ENCODE assay signal across 12 mouse cellular contexts in the genomic region with DNA sequence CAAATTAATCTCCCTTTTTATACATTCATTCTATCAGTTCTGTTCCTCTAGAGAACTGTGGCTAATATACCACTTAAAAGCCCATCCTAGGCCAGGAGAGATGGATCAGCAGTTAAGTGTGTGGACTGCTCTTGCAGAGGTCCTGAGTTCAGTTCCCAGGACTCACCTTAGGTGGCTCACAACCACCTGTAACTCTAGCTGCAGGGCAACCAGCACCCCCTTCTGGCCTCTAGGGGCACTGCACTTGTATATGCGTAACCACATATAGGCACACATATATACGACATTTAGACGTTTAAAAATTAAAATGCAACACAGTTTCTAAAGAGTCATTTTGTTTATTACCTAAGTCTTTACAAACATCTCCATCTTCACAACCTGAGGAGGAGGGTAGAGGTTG.
DNase-seq lines count a peak whose midpoint lies in the region; ATAC-seq and TF ChIP-seq lines count a peak whose summit lies in the region.
"Had no signal": no experiment of that assay in that cellular context is flagged by ENCODE, and none has a peak within 500 bp of the region (broad histone marks: within the 10 kb centered on the region; RNA-seq: fewer than 3 reads in every experiment).

No protein-coding gene starts in this region.

- H3K27ac ChIP-seq in intestine, postnatal 0 days (ENCODE audit: low read depth, low read length), result no peak overlapping the region
- no peak overlapping the region for H3K27ac ChIP-seq in intestine, embryonic 15.5 days
- no peak overlapping the region for H3K27ac ChIP-seq in testis, adult 2 months (ENCODE audit: control insufficient read depth, insufficient read depth, low read depth, low read length)
- H3K27ac ChIP-seq in bone marrow macrophage, adult 2 months (ENCODE audit: insufficient read depth, low read depth, low read length), result no peak overlapping the region
- no peak overlapping the region for H3K27ac ChIP-seq in stomach, postnatal 0 days (replicated peaks)
- no peak overlapping the region for H3K27ac ChIP-seq in kidney, embryonic 15.5 days
- H3K27ac ChIP-seq: embryonic facial prominence, embryonic 15.5 days; limb, embryonic 13.5 days had no signal

- H3K36me3 ChIP-seq in intestine, postnatal 0 days (ENCODE audit: control insufficient read depth, insufficient read depth), result no peaks in the 10 kb centered on the region
- no peaks in the 10 kb centered on the region for H3K36me3 ChIP-seq in intestine, embryonic 15.5 days
- H3K36me3 ChIP-seq in testis, adult 2 months (ENCODE audit: control insufficient read depth, insufficient read depth, low read length), result no peaks in the 10 kb centered on the region
- H3K36me3 ChIP-seq in stomach, postnatal 0 days (ENCODE audit: control insufficient read depth, insufficient read depth, low read length), result no peaks in the 10 kb centered on the region
- no peaks in the 10 kb centered on the region for H3K36me3 ChIP-seq in kidney, embryonic 15.5 days
- H3K36me3 ChIP-seq: embryonic facial prominence, embryonic 15.5 days; limb, embryonic 13.5 days had no signal

- H3K27me3 ChIP-seq in intestine, postnatal 0 days (replicated peaks; ENCODE audit: control insufficient read depth, insufficient read depth, low read length), result no peaks in the 10 kb centered on the region
- no peaks in the 10 kb centered on the region for H3K27me3 ChIP-seq in intestine, embryonic 15.5 days (replicated peaks)
- H3K27me3 ChIP-seq in testis, adult 2 months (ENCODE audit: control insufficient read depth, insufficient read depth, low read length), result no peaks in the 10 kb centered on the region
- H3K27me3 ChIP-seq in stomach, postnatal 0 days (ENCODE audit: control insufficient read depth, insufficient read depth, low read length), result no peaks in the 10 kb centered on the region
- H3K27me3 ChIP-seq in kidney, embryonic 15.5 days, result no peaks in the 10 kb centered on the region
- H3K27me3 ChIP-seq: embryonic facial prominence, embryonic 15.5 days; limb, embryonic 13.5 days had no signal

- H3K9me3 ChIP-seq in intestine, postnatal 0 days (ENCODE audit: control insufficient read depth), result no peaks in the 10 kb centered on the region
- H3K9me3 ChIP-seq in intestine, embryonic 15.5 days, result no peaks in the 10 kb centered on the region
- H3K9me3 ChIP-seq in stomach, postnatal 0 days (ENCODE audit: control insufficient read depth, low read length), result no peaks in the 10 kb centered on the region
- H3K9me3 ChIP-seq in kidney, embryonic 15.5 days (replicated peaks), result no peaks in the 10 kb centered on the region
- H3K9me3 ChIP-seq: embryonic facial prominence, embryonic 15.5 days; limb, embryonic 13.5 days had no signal

- no peak for TF ChIP-seq EP300 in stomach, postnatal 0 days (optimal IDR thresholded peaks at IDR 0.05)

- WGBS in intestine, postnatal 0 days, result 86% methylated on average over 3 of the region's 3 CpGs
- 92% methylated on average over 3 of the region's 3 CpGs for WGBS in intestine, embryonic 15.5 days
- WGBS in stomach, postnatal 0 days, result 92% methylated on average over 3 of the region's 3 CpGs
- 91% methylated on average over 3 of the region's 3 CpGs for WGBS in kidney, embryonic 15.5 days

- TF ChIP-seq POLR2A in testis, adult 2 months (IDR thresholded peaks at IDR 0.05; ENCODE audit: control insufficient read depth, low read depth, low read length), result no peak
- TF ChIP-seq POLR2A in bone marrow macrophage, adult 2 months (IDR thresholded peaks at IDR 0.05; ENCODE audit: borderline replicate concordance, low read depth, low read length), result no peak

- H3K4me3 ChIP-seq in intestine, postnatal 0 days (ENCODE audit: low read depth, low read length), result no peak overlapping the region
- no peak overlapping the region for H3K4me3 ChIP-seq in intestine, embryonic 15.5 days (replicated peaks)
- H3K4me3 ChIP-seq in testis, adult 2 months (ENCODE audit: control insufficient read depth, low read depth, low read length), result no peak overlapping the region
- H3K4me3 ChIP-seq in bone marrow macrophage, adult 2 months (ENCODE audit: insufficient read depth, low read length), result no peak overlapping the region
- H3K4me3 ChIP-seq in stomach, postnatal 0 days (ENCODE audit: low read depth, low read length), result no peak overlapping the region
- H3K4me3 ChIP-seq in kidney, embryonic 15.5 days (replicated peaks), result no peak overlapping the region
- H3K4me3 ChIP-seq: embryonic facial prominence, embryonic 15.5 days; limb, embryonic 13.5 days had no signal

- H3K4me1 ChIP-seq in intestine, postnatal 0 days (replicated peaks; ENCODE audit: control insufficient read depth, insufficient read depth, low read length), result no peaks in the 10 kb centered on the region
- no peaks in the 10 kb centered on the region for H3K4me1 ChIP-seq in intestine, embryonic 15.5 days (replicated peaks)
- peaks cover 7% of the 10 kb centered on the region for H3K4me1 ChIP-seq in testis, adult 2 months (ENCODE audit: control insufficient read depth, insufficient read depth, low read length)
- no peaks in the 10 kb centered on the region for H3K4me1 ChIP-seq in bone marrow macrophage, adult 2 months (ENCODE audit: control insufficient read depth, insufficient read depth, low read length)
- H3K4me1 ChIP-seq in stomach, postnatal 0 days (replicated peaks; ENCODE audit: control insufficient read depth, insufficient read depth), result no peaks in the 10 kb centered on the region
- H3K4me1 ChIP-seq in kidney, embryonic 15.5 days, result 0 out of 2 replicates have a peak, but pooled peaks cover 4% of the 10 kb centered on the region
- H3K4me1 ChIP-seq: embryonic facial prominence, embryonic 15.5 days had no signal

- no peak for ATAC-seq in intestine, postnatal 0 days
- ATAC-seq in intestine, embryonic 15.5 days, result no peak
- ATAC-seq in stomach, postnatal 0 days (ENCODE audit: low FRiP score, low TSS enrichment), result no peak
- ATAC-seq in kidney, embryonic 15.5 days (replicated peaks; ENCODE audit: low FRiP score), result no peak
- ATAC-seq: CD4-positive, CD25-positive, alpha-beta regulatory T cell, adult 4 months had no signal

- no peak for DNase-seq in testis, postnatal 14 days (ENCODE audit: low spot score)
- no peak for DNase-seq in stomach, postnatal 0 days (ENCODE audit: low spot score)
- no peak for DNase-seq in right cerebral cortex, postnatal 10 days (ENCODE audit: low spot score in 2 of 2)
- DNase-seq: spleen, adult 18-20 months had no signal

- peak; percentile 40 for TF ChIP-seq CTCF in intestine, postnatal 0 days (IDR thresholded peaks at IDR 0.05; ENCODE audit: low read depth)
- peak; percentile 70; the same call in 1 of the 2 replicates for TF ChIP-seq CTCF in testis, adult 2 months (IDR thresholded peaks at IDR 0.05; ENCODE audit: control insufficient read depth, insufficient read depth, insufficient replicate concordance, low read depth, low read length)
- 0 out of 2 replicates have a peak, but pooled peaks have one; percentile 16 for TF ChIP-seq CTCF in bone marrow macrophage, adult 2 months (IDR thresholded peaks at IDR 0.05; ENCODE audit: low read depth, low read length)
- TF ChIP-seq CTCF in stomach, postnatal 0 days (IDR thresholded peaks at IDR 0.05; ENCODE audit: low read depth), result peak; percentile 50

- H3K4me2 ChIP-seq in intestine, postnatal 0 days (replicated peaks; ENCODE audit: low read depth), result no peak overlapping the region
- H3K4me2 ChIP-seq in intestine, embryonic 15.5 days (replicated peaks), result no peak overlapping the region
- no peak overlapping the region for H3K4me2 ChIP-seq in stomach, postnatal 0 days (replicated peaks; ENCODE audit: low read depth)
- no peak overlapping the region for H3K4me2 ChIP-seq in kidney, embryonic 15.5 days
- H3K4me2 ChIP-seq: embryonic facial prominence, embryonic 15.5 days; limb, embryonic 13.5 days had no signal

- no peak overlapping the region for H3K9ac ChIP-seq in intestine, postnatal 0 days (ENCODE audit: low read depth, low read length)
- no peak overlapping the region for H3K9ac ChIP-seq in intestine, embryonic 15.5 days
- no peak overlapping the region for H3K9ac ChIP-seq in stomach, postnatal 0 days (ENCODE audit: low read length)
- H3K9ac ChIP-seq in kidney, embryonic 15.5 days, result no peak overlapping the region
- H3K9ac ChIP-seq: embryonic facial prominence, embryonic 15.5 days; limb, embryonic 13.5 days had no signal

Comparison
In these comparisons a context has a peak if more than half of its experiments do, and no peak if none do; other contexts are left out.
1. CTCF ChIP-seq: peak in every context shown above with its lines; median percentile 70 in testis, adult 2 months; 50 in stomach, postnatal 0 days; 40 in intestine, postnatal 0 days; 16 in bone marrow macrophage, adult 2 months.